Mouse (Mus musculus): ENCODE measurements around the gene Ablim2.

Gene Ablim2

DNA sequence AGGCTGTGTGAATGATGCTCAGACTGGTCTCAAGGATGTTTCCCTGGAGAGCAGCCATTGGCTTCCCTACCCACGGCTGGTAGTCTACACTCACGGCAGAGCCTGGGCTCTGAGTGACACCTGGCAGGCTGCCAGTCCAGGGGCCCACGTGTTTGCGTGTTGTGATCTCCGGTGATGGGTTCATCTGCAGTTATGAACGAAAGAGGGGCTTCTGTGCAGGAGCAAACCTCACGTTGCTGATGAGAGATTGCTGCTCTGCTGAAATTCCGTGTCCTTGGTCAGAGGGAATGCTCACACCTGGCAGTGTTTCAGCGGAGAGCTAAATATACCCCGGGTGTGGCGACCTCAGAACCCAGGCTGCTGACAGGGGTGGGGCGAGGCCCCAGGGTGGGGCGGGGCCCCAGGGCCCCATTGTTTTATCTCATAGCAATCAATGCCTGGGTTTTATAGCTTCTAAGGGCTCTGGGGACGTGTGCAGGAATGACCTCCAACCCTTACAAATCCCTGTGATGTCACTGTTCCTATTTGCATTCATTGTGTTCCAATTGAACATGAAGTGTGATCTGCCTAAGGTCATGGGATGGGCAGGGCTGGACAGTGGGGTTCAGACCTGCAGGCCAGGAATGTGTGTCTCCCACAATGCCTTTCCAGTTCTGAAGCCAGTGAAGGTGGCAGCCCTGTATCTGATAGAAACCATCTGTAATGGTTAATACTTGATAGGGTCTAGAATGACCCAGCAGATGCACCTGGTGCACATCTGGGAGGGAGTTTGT is 13.4 kb downstream of the Ablim2 start:
- DNase-seq (ENCODE audit: low spot score), result no peak

DNA sequence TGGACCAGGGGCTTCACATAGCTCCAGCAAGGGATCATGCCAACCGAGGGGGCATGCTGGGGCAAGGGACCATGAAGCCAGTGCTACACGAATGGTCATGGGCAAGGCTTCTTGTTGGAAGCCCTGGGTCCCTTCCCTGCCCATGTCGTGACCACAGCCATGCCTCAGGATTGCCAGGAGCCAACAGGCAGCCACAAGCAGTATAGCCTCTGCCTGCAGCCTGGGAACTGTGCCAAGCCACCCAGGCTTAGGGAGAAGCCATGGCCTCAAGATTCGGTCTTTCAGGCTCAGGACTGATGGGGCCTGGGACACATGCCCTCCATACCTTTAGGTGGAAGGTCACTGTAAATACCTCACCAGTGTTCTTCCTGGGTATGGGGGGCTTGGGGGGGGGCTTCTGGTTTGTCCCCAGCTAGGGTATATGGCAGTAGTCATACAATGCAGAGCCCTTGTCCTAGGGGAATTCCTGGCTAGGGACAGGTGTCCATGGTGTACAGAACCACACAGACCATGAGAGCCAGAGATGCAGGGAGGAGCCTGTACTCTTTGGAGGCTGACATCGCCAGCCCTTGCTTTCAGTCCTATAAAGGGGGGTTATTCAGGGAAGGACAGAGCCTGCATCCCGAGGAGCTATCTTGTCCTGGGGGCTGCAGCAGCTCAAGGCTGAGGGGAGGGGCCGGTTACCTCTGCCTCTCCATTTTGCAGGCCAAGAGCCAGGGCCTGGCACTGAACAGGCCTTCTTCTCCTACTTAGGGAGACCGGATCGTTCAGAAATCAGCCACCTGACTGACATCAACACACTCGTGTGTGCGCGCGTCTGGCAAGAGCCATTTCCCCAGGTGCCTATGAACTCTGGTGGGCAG is 15.8 kb downstream of the Ablim2 start:
- no peak for DNase-seq (ENCODE audit: low spot score)

DNA sequence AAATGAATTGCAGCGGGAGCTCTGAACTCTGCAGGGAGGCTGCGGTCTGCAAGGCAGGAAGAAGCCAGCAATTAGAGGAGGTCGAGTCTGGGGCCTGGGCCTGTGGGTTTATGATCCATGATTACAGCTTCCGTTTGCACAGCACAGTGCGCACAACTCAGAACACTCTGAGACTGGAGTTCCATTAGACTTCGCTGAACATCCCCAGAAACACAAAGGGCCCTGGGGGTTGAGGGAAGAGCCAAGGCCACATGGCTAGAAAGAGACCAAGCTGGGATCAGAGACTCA is 16.4 kb downstream of the Ablim2 start:
- no peak for DNase-seq (ENCODE audit: low spot score)

DNA sequence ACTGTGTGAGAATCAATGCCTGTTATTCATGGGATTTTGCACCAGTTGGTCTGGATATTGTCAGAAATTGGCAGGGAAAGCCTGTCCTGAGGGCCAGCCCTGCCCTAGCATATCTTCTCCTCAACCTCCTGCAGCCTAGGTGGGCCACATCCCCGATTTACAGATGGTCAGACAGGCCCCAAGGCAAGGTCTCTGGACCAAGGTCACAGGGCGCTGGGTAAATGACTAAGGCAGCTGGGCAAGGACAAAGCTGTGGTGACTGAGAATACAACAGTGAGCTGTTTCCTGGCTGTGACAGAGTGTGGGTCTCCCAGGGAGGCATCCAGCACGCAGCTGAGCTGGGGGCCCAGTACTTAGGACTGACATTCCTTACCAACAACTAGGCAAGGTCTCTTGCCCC is 23.4 kb downstream of the Ablim2 start:
- DNase-seq (ENCODE audit: low spot score), result no peak

DNA sequence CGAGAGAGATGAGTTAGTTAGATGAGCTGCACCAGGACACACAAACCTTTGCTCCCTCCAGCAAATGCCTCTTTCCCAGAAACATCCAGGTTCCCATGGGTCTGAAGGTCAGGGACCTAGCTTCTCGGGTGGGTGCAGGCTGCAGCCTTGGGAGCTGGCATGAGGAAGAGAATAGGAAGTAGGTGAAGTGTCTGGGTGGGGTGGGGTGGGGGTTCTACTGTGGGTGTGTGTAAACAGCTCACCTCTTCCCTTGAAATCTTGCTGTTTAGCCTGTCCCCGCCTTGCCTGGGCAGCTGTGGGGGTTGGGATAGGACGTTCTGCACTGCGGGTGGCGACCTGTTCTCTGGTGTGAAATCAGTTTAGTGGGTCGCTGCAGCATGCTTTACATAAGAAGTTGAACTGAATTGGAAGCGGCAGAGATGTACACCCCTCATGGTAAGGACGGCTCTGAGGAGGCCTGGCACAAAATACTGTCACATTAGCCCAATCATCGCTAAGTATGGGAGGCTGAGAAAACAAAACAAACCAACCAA is 25.0 kb downstream of the Ablim2 start:
- DNase-seq (ENCODE audit: low spot score), result no peak

DNA sequence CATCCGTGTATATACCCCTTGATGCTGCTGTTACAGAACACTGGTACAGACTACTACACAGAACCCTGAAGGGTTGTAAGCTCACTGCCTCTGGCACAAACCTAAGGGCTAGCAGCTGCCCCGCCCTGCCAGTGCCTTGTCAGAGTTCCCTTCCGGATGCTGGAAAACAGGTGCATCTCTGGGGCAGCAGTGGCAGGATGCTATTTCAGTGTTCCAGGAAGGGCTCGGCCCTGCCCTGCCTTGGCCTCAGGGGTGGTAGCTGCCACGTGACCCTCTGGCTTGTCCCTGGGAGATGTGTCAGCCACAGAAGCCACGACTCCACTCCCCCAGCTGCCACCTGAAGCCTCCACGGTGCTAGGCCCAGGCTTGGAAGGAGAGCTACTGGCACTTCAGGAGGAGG is 28.2 kb downstream of the Ablim2 start:
- DNase-seq (ENCODE audit: low spot score), result no peak

DNA sequence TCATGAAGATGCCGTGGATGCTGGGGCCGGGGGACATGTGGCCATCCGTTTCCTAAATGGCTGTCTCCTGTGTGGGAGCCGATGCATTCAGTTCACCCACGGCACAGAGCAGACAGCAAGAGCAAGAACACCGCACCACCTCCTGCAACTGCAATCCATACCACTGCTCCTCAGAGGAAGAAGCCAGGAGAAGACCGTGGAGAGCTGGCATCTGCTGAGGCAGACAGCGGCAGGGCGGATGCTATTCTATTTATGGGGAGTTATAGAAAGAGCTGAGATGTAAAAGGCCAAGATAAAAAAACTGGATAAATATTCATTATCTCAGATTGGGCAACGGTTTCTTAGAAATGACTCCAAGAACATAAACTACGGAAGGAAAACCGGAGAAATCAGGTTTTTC is 30.2 kb downstream of the Ablim2 start:
- DNase-seq (ENCODE audit: low spot score), result no peak

DNA sequence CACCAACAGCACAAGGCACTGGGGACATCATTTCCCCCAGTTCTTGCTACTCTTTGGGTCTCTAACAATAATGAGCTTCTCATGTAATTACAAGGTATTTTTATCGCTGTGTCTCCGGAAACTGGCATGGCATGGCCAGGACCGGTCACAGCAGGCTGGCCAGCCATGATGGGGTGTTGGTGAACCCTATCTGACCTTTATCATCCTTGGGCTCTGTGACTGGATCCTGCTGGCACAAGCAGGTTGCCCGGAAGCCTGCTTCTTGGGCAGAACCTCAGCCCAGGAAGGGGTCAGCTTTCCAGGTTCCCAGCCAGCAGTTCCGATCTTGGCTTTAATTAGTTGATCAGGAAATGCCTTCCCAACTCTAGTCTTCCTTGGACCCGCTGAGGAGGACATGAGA is 31.0 kb downstream of the Ablim2 start:
- DNase-seq (ENCODE audit: low spot score), result no peak

DNA sequence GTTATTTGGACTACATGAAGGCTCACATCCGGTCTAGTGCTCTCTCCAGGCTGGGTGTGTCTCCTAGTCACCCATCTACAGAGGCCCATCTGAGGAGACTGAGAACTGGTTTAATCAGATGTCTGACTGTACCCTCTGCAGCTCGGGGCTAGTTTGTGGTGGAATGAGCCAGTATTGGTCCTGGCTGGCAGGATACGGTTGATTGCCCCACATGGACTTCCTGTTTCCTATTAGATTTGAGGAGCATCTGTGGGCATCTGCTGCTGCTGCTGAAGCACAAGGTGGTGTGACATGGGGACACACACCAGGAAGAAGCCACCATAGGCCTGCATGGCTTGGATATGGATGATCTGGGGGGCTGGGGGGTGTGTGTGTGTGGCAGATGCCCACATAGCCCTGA is 32.0 kb downstream of the Ablim2 start:
- DNase-seq (ENCODE audit: low spot score), result no peak

DNA sequence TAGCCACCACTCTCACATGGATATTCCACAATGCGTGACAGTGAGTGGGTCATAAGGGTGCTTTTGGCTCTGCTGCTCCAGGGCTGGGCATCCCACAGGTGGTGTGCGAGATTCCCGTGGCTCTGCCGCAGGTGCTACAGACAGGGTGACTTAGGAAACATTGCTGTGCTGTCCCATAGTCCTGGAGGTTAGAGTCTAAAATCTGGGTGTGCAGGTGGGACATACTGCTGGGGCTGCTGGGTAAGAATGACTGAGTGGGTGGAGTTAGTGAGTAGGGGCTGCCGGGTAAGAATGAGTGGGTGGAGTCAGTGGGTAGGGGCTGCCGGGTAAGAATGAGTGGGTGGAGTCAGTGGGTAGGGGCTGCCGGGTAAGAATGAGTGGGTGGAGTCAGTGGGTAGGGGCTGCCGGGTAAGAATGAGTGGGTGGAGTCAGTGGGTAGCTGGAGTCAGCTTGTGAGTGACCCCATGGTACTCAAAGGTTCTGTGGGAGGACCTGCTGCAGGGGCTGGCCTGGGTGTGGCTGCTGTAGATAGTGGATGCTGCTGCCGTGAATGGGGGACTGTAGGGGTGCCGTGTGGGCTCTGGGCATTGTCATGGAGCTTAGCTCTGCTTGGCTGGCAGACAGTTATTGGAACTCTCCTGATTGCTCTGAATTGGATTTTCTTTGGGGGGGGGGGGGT is 32.8 kb downstream of the Ablim2 start:
- no peak for DNase-seq (ENCODE audit: low spot score)

DNA sequence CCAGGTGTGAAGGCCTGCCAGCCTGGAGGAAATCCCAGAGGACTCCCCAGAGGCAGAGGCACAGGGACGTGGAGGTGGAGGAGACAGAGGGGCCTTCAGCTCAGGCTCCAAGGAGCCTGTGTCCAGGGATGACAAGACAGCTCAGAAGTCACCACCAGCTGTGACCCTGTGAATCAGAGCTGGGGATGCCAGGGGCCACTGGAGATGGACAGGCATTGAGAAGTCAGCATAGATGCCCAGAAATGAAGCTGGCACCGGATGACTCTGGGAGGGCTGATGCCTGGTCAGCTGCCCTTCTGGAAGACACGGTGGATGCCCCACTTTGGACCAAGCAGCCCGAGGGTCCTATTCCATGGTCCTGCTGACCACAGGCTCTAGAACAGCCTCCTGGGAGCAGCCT is 36.3 kb downstream of the Ablim2 start:
- DNase-seq (ENCODE audit: low spot score), result no peak

DNA sequence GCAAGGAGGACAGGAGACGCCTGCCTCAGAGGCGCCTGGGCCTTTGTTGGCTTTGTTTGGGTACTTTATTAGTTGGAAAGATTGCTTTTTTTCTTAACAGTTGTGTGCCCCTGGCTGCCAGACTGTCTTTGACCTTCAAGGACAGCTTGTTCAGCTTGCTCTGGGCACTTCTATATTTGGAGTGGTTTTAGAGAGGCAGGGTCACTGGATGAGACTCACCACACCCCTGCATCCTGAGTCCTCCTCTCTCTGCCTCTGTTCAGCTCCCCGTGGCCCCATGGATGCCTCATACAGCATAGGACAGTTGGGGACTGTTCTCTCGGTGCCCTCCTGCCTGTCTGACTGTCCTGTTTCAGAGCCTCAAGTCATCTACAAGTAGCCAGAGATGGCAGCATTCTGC is 37.3 kb downstream of the Ablim2 start:
- no peak for DNase-seq (ENCODE audit: low spot score)

DNA sequence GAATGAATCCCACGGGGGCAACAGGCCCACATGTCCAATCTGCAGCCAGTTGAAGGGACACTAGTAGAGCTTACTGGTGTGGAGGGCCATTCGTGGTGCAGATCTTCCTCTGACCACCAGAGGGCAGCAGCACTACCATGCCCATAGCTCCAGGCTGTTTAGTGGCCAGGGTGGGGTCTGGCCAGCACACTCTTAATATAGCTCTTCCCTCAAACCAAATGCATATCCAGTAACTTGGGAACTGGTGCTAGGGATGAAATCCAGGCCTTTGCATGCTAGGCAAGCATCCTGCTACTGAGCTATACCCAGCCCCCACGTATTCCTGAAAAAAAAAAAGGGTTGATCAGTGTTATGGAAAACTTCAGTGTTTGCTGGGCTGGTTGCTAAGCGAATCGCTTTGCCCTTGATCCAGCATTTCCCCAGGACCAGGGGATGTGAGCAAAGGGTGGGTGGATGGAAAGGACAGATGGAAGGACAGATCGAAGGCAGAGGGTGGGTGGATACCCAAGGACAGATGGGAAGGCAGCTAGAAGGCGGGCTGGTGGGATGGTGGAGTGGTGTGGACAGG is 37.9 kb downstream of the Ablim2 start:
- no peak for DNase-seq (ENCODE audit: low spot score)

DNA sequence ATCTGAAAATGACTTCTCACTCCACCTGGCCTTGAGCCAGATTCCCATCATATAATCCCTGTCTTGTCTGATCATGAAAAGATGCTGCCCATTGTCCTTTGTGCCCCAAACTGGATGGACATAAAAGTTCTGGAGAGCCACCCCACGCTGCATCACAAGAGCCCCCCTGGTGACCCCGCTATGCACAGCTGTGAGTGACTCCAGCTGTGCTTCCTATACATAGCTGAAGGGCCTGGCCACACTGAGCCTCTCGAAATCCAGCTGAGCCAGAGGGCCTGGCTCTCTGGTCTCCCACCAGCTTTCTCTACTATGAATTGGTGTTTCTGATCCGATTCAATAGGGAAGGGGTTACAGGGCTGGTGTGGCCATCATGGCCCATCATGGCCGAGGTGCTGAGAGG is 38.5 kb downstream of the Ablim2 start:
- DNase-seq (ENCODE audit: low spot score), result no peak

DNA sequence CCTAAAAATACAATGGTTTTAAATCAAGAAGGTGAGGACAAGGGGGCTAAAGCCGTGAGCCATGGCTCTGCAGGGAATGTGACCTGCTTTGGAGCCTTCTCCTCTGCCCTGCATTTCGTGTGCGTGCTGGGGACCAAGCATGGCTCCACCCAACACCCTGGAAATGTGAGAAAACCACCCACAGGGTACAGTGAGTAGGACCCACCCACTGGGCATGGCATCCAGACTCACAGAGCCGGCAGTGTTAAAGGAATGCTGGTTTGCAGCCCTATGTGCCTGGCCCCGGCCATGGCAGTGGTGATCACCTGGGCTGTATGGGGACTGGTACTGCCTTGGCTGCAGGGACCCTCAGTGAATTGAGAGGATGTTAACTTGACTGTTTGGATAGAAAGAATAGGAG is 41.4 kb downstream of the Ablim2 start:
- no peak for DNase-seq (ENCODE audit: low spot score)

DNA sequence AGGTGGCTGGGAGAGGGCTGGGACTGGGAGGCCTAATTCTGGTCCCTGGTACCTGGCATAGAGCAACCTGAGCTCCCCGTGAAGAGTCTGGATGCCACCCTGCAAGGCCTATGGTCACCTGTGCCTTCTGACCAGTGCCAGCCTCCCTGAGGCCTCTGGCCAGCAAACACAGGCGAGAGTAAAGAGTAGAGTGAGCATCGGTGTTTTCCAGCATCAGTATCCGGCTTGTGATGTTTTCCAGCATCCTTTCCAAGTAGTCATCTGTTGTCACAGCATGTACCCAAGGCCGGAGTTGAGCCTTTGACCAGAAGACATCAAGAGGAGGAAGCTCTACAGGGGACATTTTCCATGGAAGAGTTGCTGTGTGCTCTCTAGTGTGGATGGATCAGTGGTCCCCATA is 45.7 kb downstream of the Ablim2 start:
- DNase-seq (ENCODE audit: low spot score), result no peak

DNA sequence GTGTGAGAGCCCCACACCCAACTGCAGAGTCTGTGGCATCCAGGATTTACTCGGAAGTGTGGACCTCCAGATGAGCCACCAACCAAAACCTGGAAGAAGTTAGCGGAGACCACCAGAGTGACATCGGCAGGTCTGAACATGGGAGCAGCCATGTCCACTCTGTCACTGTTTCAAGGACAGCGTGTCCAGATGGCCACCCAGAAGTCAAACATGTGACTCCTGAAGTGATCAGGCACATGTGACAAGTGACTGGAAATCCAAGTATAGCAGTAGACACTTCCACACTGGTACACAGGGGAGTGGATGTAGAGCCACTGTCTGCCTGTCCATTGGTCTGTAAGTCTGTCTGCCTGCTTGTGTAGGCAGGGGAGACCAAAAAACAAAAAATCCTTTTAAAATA is 47.0 kb downstream of the Ablim2 start:
- DNase-seq (ENCODE audit: low spot score), result no peak

DNA sequence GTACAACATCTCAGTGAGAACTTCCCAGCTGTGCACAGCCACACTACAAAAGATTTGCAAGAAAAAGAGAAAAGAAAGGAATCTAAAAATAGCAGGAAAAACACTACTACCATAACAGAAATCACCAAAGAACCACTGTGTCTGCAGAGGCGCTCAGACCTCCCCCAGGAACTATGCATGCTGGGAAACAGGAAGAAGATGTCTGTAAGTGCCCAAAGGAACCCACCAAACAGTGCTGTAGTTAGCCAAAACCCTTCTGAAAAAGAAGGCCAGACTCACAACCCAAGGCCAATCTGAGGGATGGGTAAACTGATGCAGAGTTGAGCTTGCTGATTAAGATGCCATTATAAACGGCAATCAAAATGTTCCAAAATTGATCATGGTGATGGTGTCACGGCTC is 47.5 kb downstream of the Ablim2 start:
- DNase-seq (ENCODE audit: low spot score), result no peak

DNA sequence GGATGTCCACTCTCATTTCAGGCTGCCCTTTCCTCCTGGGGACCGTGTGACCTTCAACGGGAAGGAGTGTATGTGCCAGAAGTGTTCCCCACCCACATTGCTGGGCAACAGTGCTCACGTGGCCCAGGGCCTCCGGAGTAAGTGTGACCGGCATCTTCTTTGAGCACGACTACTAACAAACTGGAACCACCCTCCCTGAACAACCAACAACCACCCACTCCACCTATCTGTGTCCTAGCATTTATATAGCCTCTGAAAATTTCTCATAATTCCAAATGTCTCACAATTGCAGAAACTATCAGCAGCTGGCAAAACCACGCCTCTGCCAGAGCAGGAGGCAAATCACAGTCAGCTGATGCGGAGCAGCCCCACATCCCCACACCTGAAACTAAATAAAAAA is 49.3 kb downstream of the Ablim2 start:
- no peak for DNase-seq (ENCODE audit: low spot score)

DNA sequence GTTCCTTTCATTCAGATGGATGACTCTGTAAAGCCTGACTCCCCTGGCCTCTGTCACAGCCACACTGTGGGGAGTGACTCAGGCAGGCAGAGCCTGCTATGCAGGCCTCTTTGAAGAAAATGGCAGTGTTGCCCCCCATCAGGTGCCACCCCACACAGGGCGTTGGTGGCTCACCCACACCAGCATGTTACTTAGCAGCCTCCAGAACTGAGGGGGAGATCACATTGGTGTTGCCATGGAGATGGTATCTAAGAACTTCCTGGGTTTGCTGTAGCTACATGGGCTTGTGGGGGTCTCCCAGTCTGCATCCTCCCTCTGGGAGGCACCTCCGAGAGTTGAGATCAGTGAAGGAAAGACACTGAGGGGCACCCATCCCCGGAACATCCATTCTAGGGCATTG is 52.8 kb downstream of the Ablim2 start:
- DNase-seq (ENCODE audit: low spot score), result no peak

DNA sequence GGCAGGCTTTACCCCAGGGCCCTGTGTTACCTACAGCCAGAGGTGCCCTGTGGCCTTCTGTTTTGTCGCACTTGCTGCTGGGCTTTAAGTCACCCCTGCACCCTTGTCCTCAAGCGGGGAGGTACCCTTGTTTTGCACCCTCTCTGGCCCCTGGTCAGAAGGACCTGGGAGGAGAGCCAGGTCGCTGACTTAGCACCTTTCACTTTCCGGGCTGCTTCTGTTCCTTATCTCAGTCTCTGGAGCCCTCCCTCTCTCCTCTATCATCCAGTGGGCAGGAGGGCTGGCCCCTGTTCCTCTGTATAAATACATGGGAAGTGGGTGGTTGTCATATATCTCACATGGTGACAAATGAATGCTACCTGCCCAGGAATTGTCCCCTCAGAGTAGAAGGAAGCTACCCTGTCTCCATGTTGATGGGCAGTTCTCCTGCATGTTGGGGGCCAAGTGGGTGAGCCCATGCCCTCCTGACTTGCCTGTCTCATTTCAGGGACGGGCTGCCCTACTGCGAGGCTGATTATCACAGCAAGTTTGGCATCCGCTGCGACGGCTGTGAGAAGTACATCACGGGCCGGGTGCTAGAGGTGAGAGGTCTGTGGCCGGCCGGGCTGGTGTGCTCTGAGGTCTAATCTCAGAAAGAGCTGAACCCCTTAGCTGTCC is 54.1 kb downstream of the Ablim2 start:
- no peak for DNase-seq (ENCODE audit: low spot score)

DNA sequence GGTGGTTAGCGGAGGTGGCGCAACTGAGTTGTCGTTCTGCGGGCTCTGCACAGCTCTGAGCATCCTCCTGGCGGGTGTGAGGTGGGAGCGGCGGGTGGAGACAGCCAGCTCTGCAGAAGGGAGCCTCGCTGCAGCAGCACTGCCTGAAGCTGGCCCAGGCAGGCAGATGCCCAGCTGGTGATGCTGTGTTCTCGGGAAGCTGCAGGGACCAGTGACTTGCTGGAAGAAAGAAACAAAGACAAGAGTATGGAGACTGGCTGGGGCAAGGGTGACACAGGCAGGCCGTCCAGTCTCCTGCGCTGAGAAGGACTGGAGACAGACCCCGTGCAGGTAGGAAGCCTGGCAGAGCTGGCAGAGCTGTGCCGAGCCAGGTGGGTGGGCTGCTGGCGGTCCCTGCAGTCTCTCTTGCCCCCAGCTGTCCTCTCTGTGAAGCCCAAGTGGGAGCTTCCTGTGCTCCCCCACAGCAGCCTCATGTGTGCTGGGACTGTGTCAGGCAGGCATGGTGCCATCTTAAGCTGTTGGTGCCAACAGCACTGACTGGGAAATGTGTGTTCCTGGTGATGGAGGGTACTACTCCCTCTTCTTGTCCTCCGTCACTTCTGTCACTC is 56.8 kb downstream of the Ablim2 start:
- DNase-seq (ENCODE audit: low spot score), result no peak
